In genomic region chrX:7714135-7714899, GRCm38 (mm10) we compare ENCODE assay signal across 8 mouse cellular contexts. TPM values are rescaled to one million over a fixed set of nuclear protein-coding genes. Genes with fewer than 3 reads are reported as not detected.
DNase-seq lines count a peak whose midpoint lies in the region; ATAC-seq and TF ChIP-seq lines count a peak whose summit lies in the region.
"Not testable (repeated sequence)": the region's sequence is repeated elsewhere in the genome, so short reads cannot be mapped to it uniquely, and the experiment has no call there.

Gene Wdr45, plus strand, starts transcription at chrX:7714333.

- H3K4me2 ChIP-seq in heart, embryonic 12.5 days = peak within 1 kb of the TSS; percentile 59
- H3K4me2 ChIP-seq in kidney, postnatal 0 days (ENCODE audit: low read length) = peak within 1 kb of the TSS; percentile 50
- H3K4me2 ChIP-seq in liver, embryonic 11.5 days = peak within 1 kb of the TSS; percentile 60
- peak within 1 kb of the TSS; percentile 39; the same call in 1 of the 2 replicates for H3K4me2 ChIP-seq in stomach, embryonic 14.5 days (replicated peaks; ENCODE audit: low read depth, low read length)

- not testable (repeated sequence) for H3K4me1 ChIP-seq in heart, embryonic 12.5 days (replicated peaks); kidney, postnatal 0 days (replicated peaks; ENCODE audit: insufficient read depth, low read length); liver, embryonic 11.5 days (replicated peaks; ENCODE audit: control insufficient read depth, insufficient read depth, low read length); stomach, embryonic 14.5 days (ENCODE audit: control insufficient read depth, insufficient read depth, low read length)

- not testable (repeated sequence) for TF ChIP-seq CTCF in C2C12 (IDR thresholded peaks at IDR 0.05; ENCODE audit: control insufficient read depth, insufficient read depth, insufficient read length); kidney, postnatal 0 days (IDR thresholded peaks at IDR 0.05; ENCODE audit: low read depth)

- peak within 1 kb of the TSS; percentile 52 for H3ac ChIP-seq in C2C12 (ENCODE audit: control insufficient read depth, insufficient read length, low read depth)

- WGBS in heart, embryonic 12.5 days = 9% methylated on average over 40 of the region's 60 CpGs
- 15% methylated on average over 41 of the region's 60 CpGs for WGBS in kidney, postnatal 0 days
- WGBS in liver, embryonic 11.5 days = 13% methylated on average over 33 of the region's 60 CpGs
- WGBS in stomach, embryonic 14.5 days = 23% methylated on average over 25 of the region's 60 CpGs

- H3K79me3 ChIP-seq in C2C12 (ENCODE audit: low read depth) = not testable (repeated sequence)

- not testable (repeated sequence) for H3K9me3 ChIP-seq in heart, embryonic 12.5 days (replicated peaks); kidney, postnatal 0 days (replicated peaks; ENCODE audit: low read length); liver, embryonic 11.5 days (ENCODE audit: control insufficient read depth, low read length); stomach, embryonic 14.5 days (ENCODE audit: control insufficient read depth, low read depth, low read length)

- H3K27ac ChIP-seq in heart, embryonic 12.5 days (ENCODE audit: poor library complexity, severe bottlenecking); liver, embryonic 11.5 days (ENCODE audit: low read depth, low read length); stomach, embryonic 14.5 days (ENCODE audit: low read length): not testable (repeated sequence)
- H3K27ac ChIP-seq in kidney, postnatal 0 days = 0 out of 2 replicates have a peak within 1 kb of the TSS, but pooled peaks have one; percentile 47

- DNase-seq in brain, embryonic 18.5 days (ENCODE audit: low read depth, low spot score) = peak; percentile 89
- peak; percentile 96 for DNase-seq in kidney, postnatal 0 days (ENCODE audit: low spot score)
- peak; percentile 71 for DNase-seq in liver, embryonic 11.5 days (ENCODE audit: low spot score)
- DNase-seq in naive thymus-derived CD4-positive, alpha-beta T cell, adult 2 months (ENCODE audit: low read depth) = peak; percentile 94

- peak within 1 kb of the TSS; percentile 30 for H3K4me3 ChIP-seq in C2C12 (ENCODE audit: insufficient read depth, poor library complexity, severe bottlenecking)
- H3K4me3 ChIP-seq in heart, embryonic 12.5 days = peak within 1 kb of the TSS; percentile 43
- H3K4me3 ChIP-seq in kidney, postnatal 0 days (replicated peaks; ENCODE audit: low read depth, low read length) = 0 out of 2 replicates have a peak within 1 kb of the TSS, but pooled peaks have one; percentile 21
- H3K4me3 ChIP-seq in liver, embryonic 11.5 days (ENCODE audit: low read depth, low read length) = peak within 1 kb of the TSS; percentile 44
- H3K4me3 ChIP-seq in stomach, embryonic 14.5 days (ENCODE audit: low read depth, low read length) = peak within 1 kb of the TSS; percentile 27

- H3K9ac ChIP-seq in heart, embryonic 12.5 days = peak within 1 kb of the TSS; percentile 40; the same call in 1 of the 2 replicates
- H3K9ac ChIP-seq in kidney, postnatal 0 days (ENCODE audit: low read depth, low read length) = peak within 1 kb of the TSS; percentile 31; the same call in 1 of the 2 replicates
- not testable (repeated sequence) for H3K9ac ChIP-seq in liver, embryonic 11.5 days (ENCODE audit: low read depth, low read length); stomach, embryonic 14.5 days (replicated peaks; ENCODE audit: low read depth, low read length)

- H3K27me3 ChIP-seq in C2C12 (ENCODE audit: control insufficient read depth, insufficient read depth, insufficient read length); heart, embryonic 12.5 days (replicated peaks); kidney, postnatal 0 days (ENCODE audit: insufficient read depth, low read length); liver, embryonic 11.5 days (replicated peaks; ENCODE audit: control insufficient read depth, insufficient read depth, low read length); stomach, embryonic 14.5 days (ENCODE audit: control insufficient read depth, insufficient read depth, low read length): not testable (repeated sequence)

- peak; percentile 98 for ATAC-seq in erythroid progenitor cell, adult 5-6 weeks (replicated peaks; ENCODE audit: low FRiP score, poor library complexity, severe bottlenecking)
- ATAC-seq in heart, embryonic 12.5 days (ENCODE audit: insufficient number of reproducible peaks, low FRiP score) = peak; percentile 97
- ATAC-seq in kidney, postnatal 0 days (replicated peaks; ENCODE audit: low FRiP score, low read depth) = peak; percentile 96
- peak; percentile 94 for ATAC-seq in liver, embryonic 11.5 days (replicated peaks; ENCODE audit: low FRiP score)
- peak; percentile 97 for ATAC-seq in stomach, embryonic 14.5 days (ENCODE audit: insufficient number of reproducible peaks, insufficient read depth, low FRiP score, low read depth)

- H3K36me3 ChIP-seq in C2C12 (ENCODE audit: control insufficient read depth, insufficient read depth); heart, embryonic 12.5 days; kidney, postnatal 0 days (ENCODE audit: insufficient read depth, low read length); liver, embryonic 11.5 days (ENCODE audit: control insufficient read depth, insufficient read depth, low read length); stomach, embryonic 14.5 days (ENCODE audit: control insufficient read depth, insufficient read depth, low read length): not testable (repeated sequence)

- H3K79me2 ChIP-seq in C2C12 (ENCODE audit: control insufficient read depth, insufficient read depth) = not testable (repeated sequence)

RNA-seq across cellular contexts. Expression of gene Wdr45, which starts in this region (rescaled TPM):
- polyA plus RNA-seq in C2C12 (2012; fragmentation: generic; extraction: Trizol) = 18.4 TPM
- total RNA-seq in erythroid progenitor cell, adult 5-6 weeks (2015; ENCODE audit: low replicate concordance) = 42.2 and 59.5 TPM in 2 replicates
- 36.0 and 46.8 TPM in 2 replicates for total RNA-seq in erythroid progenitor cell, adult 5-6 weeks (2017; ENCODE audit: low replicate concordance)
- 21.6 and 22.4 TPM in 2 replicates for polyA plus RNA-seq in heart, embryonic 12.5 days (2016; fragmentation: Nextera tagmentation; extraction: Ambion mirVana)
- 39.6 and 40.6 TPM in 2 replicates for polyA plus RNA-seq in kidney, postnatal 0 days (2015; fragmentation: Nextera tagmentation; extraction: Ambion mirVana)
- 13.7 and 15.2 TPM in 2 replicates for polyA plus RNA-seq in liver, embryonic 11.5 days (2014; fragmentation: Nextera tagmentation; extraction: Ambion mirVana)
- 26.7 and 28.8 TPM in 2 replicates for polyA plus RNA-seq in stomach, embryonic 14.5 days (2014; fragmentation: Nextera tagmentation; extraction: Ambion mirVana)
